Mouse (Mus musculus): ENCODE data around the gene Synj1.

DNA sequence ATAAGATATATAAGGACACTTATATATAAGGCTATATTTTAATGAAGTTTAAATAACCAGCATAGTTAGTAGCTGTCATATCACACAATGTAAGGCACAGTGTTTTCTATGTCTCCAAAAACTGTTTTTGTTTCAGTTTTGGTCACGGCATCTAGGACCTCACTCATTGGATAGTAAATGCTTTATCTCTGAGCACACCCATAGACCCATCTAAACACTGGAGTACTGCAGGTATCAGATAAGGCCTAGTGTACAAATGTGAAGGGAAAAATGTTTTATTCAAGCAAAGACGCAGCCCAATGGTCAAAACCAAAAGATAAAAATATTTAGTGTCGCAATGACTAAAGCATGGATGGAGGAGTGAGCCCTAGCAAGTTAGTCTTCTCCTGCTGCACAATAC lies 22.4 kb downstream of the Synj1 start:
- TF ChIP-seq CTCF (IDR thresholded peaks at IDR 0.05; ENCODE audit: control insufficient read depth, insufficient read depth, insufficient read length) (no peak), MAX (IDR thresholded peaks at IDR 0.05) (no peak), MYOD1 (IDR thresholded peaks at IDR 0.05; ENCODE audit: control insufficient read depth, insufficient read length, low read depth) (no peak), MYOG (IDR thresholded peaks at IDR 0.05; ENCODE audit: control insufficient read depth, extremely low read depth, insufficient read length) (no peak), USF1 (IDR thresholded peaks at IDR 0.05; ENCODE audit: low read depth) (no peak), CEBPB (IDR thresholded peaks at IDR 0.05; ENCODE audit: low read depth) (no peak), FOSL1 (IDR thresholded peaks at IDR 0.05; ENCODE audit: insufficient read depth, low read length, poor library complexity, severe bottlenecking) (no peak)
